Mouse (Mus musculus): ENCODE data around the gene Creb3l4. TPM values are rescaled to one million over a fixed set of nuclear protein-coding genes. Genes with fewer than 3 reads are reported as not detected.
"Not testable (repeated sequence)": the region's sequence is repeated elsewhere in the genome, so short reads cannot be mapped to it uniquely, and the experiment has no call there.

The Creb3l4 gene
- total RNA-seq (2015) (0.67 TPM in 1 of 2 replicates, not detected in the other), total RNA-seq (2017) (0.37 TPM in 1 of 2 replicates, not detected in the other)

- no peak for ATAC-seq (ENCODE audit: poor library complexity, severe bottlenecking)
Observed at GRCm38 (mm10) chr3:90242984-90243775, at the start of gene Creb3l4. Creb3l4 (minus strand) TSS chr3:90243512.

GRCm38 (mm10) chr3:90292345-90293275 lies 49.3 kb upstream of the Creb3l4 start, which contains the start of gene Gatad2b:
Gatad2b (plus strand) TSS chr3:90293178.
- ATAC-seq (ENCODE audit: poor library complexity, severe bottlenecking) = peak; percentile 98

- ATAC-seq (ENCODE audit: poor library complexity, severe bottlenecking) = no peak
Observed at GRCm38 (mm10) chr3:90291982-90292344, 48.7 kb upstream of the Creb3l4 start.

- no peak for ATAC-seq (ENCODE audit: poor library complexity, severe bottlenecking)
Observed at GRCm38 (mm10) chr3:90290602-90291001, 47.3 kb upstream of the Creb3l4 start.

GRCm38 (mm10) chr3:90289403-90289802 lies 46.1 kb upstream of the Creb3l4 start:
- not testable (repeated sequence) for ATAC-seq (ENCODE audit: poor library complexity, severe bottlenecking)

GRCm38 (mm10) chr3:90284150-90284549 lies 40.8 kb upstream of the Creb3l4 start:
- ATAC-seq (ENCODE audit: poor library complexity, severe bottlenecking) = no peak

- ATAC-seq (ENCODE audit: poor library complexity, severe bottlenecking) = no peak
Observed at GRCm38 (mm10) chr3:90280708-90281107, 37.4 kb upstream of the Creb3l4 start.

GRCm38 (mm10) chr3:90279743-90280142 lies 36.4 kb upstream of the Creb3l4 start:
- ATAC-seq (ENCODE audit: poor library complexity, severe bottlenecking) = no peak

GRCm38 (mm10) chr3:90279216-90279615 lies 35.9 kb upstream of the Creb3l4 start:
- no peak for ATAC-seq (ENCODE audit: poor library complexity, severe bottlenecking)

- no peak for ATAC-seq (ENCODE audit: poor library complexity, severe bottlenecking)
Observed at GRCm38 (mm10) chr3:90278211-90278610, 34.9 kb upstream of the Creb3l4 start.

GRCm38 (mm10) chr3:90277793-90278192 lies 34.5 kb upstream of the Creb3l4 start:
- no peak for ATAC-seq (ENCODE audit: poor library complexity, severe bottlenecking)

- ATAC-seq (ENCODE audit: poor library complexity, severe bottlenecking) = no peak
Observed at GRCm38 (mm10) chr3:90276858-90277257, 33.5 kb upstream of the Creb3l4 start.

GRCm38 (mm10) chr3:90275286-90275685 lies 32.0 kb upstream of the Creb3l4 start:
- ATAC-seq (ENCODE audit: poor library complexity, severe bottlenecking) = no peak

GRCm38 (mm10) chr3:90273855-90274254 lies 30.5 kb upstream of the Creb3l4 start:
- no peak for ATAC-seq (ENCODE audit: poor library complexity, severe bottlenecking)

GRCm38 (mm10) chr3:90272170-90272569 lies 28.9 kb upstream of the Creb3l4 start:
- no peak for ATAC-seq (ENCODE audit: poor library complexity, severe bottlenecking)

GRCm38 (mm10) chr3:90270784-90271183 lies 27.5 kb upstream of the Creb3l4 start:
- ATAC-seq (ENCODE audit: poor library complexity, severe bottlenecking) = no peak

- ATAC-seq (ENCODE audit: poor library complexity, severe bottlenecking) = no peak
Observed at GRCm38 (mm10) chr3:90268971-90269370, 25.7 kb upstream of the Creb3l4 start.

- no peak for ATAC-seq (ENCODE audit: poor library complexity, severe bottlenecking)
Observed at GRCm38 (mm10) chr3:90268190-90268589, 24.9 kb upstream of the Creb3l4 start.

GRCm38 (mm10) chr3:90266901-90267775 lies 23.8 kb upstream of the Creb3l4 start:
- no peak for ATAC-seq (ENCODE audit: poor library complexity, severe bottlenecking)

GRCm38 (mm10) chr3:90265932-90266741 lies 22.8 kb upstream of the Creb3l4 start:
- ATAC-seq (ENCODE audit: poor library complexity, severe bottlenecking) = peak; percentile 58

Data from megakaryocyte, adult 5-6 weeks (primary cell).